Mouse (Mus musculus) bone marrow macrophage, adult 2 months (primary cell): ENCODE results near the gene Ripor1.

ENCODE experiments used
- CTCF ChIP-seq: IDR thresholded peaks from 2 replicates; pipeline ENCODE4 v1.5.1; 2012; ENCODE audit warnings: low read depth, mild to moderate bottlenecking, low read length, moderate library complexity
- POLR2A ChIP-seq: IDR thresholded peaks from 2 replicates; pipeline ENCODE4 v1.6.1; 2012; ENCODE audit warnings: mild to moderate bottlenecking, low read depth, low read length, borderline replicate concordance

GRCm38 (mm10) chr8:105565952-105566702 is 38.9 kb upstream of the Ripor1 start, which contains the start of gene Atp6v0d1:
- TF ChIP-seq CTCF (no peak; the same call in 1 of the 2 replicates), POLR2A (0 out of 2 replicates have a peak, but pooled peaks have one; percentile 18)
